27 mouse cellular contexts compared by ENCODE assay signal in the genomic region with DNA sequence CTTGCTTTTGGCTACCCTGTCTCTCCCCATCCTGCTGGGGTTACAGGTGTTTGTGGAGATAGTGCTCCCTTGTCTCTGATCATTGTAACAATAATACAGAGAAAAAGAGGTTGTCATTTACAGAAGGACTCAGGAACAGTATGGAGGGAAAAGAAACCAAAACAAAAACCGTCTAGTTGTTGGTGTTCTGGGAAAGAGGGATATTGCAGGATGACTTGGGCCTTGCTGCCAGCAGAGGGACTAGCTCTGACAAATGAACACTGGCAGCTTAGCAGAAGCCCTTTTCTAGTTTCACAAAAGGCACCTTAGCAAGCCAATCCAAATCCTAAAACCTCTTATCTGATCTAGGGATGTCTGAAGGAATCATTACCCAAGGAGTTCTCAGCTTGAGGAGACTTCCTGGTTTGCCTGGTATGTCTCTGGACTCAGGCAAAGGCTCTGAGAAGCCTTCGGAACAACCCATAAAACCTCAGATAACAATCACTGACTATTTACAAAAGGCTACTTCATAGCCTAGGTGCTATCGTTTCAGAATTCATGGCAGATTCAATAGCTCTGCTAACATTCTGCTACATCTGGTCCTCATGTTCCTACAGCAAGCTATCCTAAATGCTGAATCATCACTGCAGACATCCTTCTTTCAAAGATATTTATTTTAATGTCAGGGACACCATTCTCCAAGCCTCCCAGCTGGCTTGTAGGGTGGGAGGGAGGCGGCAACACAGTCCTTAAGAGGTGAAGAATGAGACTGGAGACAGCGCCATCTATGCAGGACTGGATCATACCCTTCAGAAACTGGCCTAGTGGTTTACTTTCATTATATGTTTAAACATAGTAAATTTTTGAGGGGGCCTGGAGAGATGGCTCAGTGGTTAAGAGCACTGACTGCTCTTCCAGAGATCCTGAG. TPM values are rescaled to one million over a fixed set of nuclear protein-coding genes. Genes with fewer than 3 reads are reported as not detected.
DNase-seq lines count a peak whose midpoint lies in the region; ATAC-seq and TF ChIP-seq lines count a peak whose summit lies in the region.
"Had no signal": no experiment of that assay in that cellular context is flagged by ENCODE, and none has a peak within 500 bp of the region (broad histone marks: within the 10 kb centered on the region; RNA-seq: fewer than 3 reads in every experiment).

No protein-coding gene starts in this region.

- H3K79me2 ChIP-seq in MEL (ENCODE audit: control insufficient read depth, insufficient read depth, low read length, poor library complexity), result no peaks in the 10 kb centered on the region

- no peak for TF ChIP-seq RAD21 in MEL (IDR thresholded peaks at IDR 0.05; ENCODE audit: low read depth, low read length)

- no peak for TF ChIP-seq POLR2A in MEL (IDR thresholded peaks at IDR 0.05; ENCODE audit: control insufficient read depth in 1 of 2, insufficient read depth in 1 of 2, low read depth in 1 of 2, low read length in 2 of 2, poor library complexity in 1 of 2)

- no peaks in the 10 kb centered on the region for H3K9me3 ChIP-seq in intestine, embryonic 16.5 days (ENCODE audit: control insufficient read depth, low read length)
- no peaks in the 10 kb centered on the region for H3K9me3 ChIP-seq in intestine, embryonic 15.5 days
- H3K9me3 ChIP-seq in liver, embryonic 15.5 days (replicated peaks), result no peaks in the 10 kb centered on the region
- no peaks in the 10 kb centered on the region for H3K9me3 ChIP-seq in liver, embryonic 11.5 days (ENCODE audit: control insufficient read depth, low read length)
- H3K9me3 ChIP-seq in MEL (replicated peaks; ENCODE audit: insufficient read depth, low read length), result no peaks in the 10 kb centered on the region
- H3K9me3 ChIP-seq: embryonic facial prominence, embryonic 10.5 days; embryonic facial prominence, embryonic 15.5 days; forebrain, embryonic 12.5 days; heart, embryonic 13.5 days; limb, embryonic 10.5 days; limb, embryonic 15.5 days; midbrain, embryonic 10.5 days had no signal

- TF ChIP-seq CTCF in MEL (IDR thresholded peaks at IDR 0.05 in 2 of 3, conservative IDR thresholded peaks at IDR 0.05 in 1 of 3; ENCODE audit: control insufficient read depth in 1 of 3, insufficient read depth in 1 of 3, low read depth in 2 of 3, low read length in 3 of 3, poor library complexity in 1 of 3, severe bottlenecking in 1 of 3), result peak in 2 of 3 experiments; percentile 10 to 36; a peak in 1 of 6 replicates

- no peak overlapping the region for H3K4me2 ChIP-seq in intestine, embryonic 16.5 days (ENCODE audit: low read depth, low read length)
- H3K4me2 ChIP-seq in intestine, embryonic 15.5 days (replicated peaks), result no peak overlapping the region
- no peak overlapping the region for H3K4me2 ChIP-seq in liver, embryonic 15.5 days
- H3K4me2 ChIP-seq in liver, embryonic 11.5 days, result no peak overlapping the region
- H3K4me2 ChIP-seq: embryonic facial prominence, embryonic 15.5 days; forebrain, embryonic 12.5 days; heart, embryonic 13.5 days; limb, embryonic 15.5 days; lung, embryonic 14.5 days had no signal

- no peaks in the 10 kb centered on the region for H3K4me1 ChIP-seq in intestine, embryonic 16.5 days (ENCODE audit: control insufficient read depth, insufficient read depth, low read length)
- H3K4me1 ChIP-seq in intestine, embryonic 15.5 days (replicated peaks), result 0 out of 2 replicates have a peak, but pooled peaks cover 3% of the 10 kb centered on the region
- H3K4me1 ChIP-seq in liver, embryonic 15.5 days (replicated peaks), result peaks cover 26% of the 10 kb centered on the region
- H3K4me1 ChIP-seq in liver, embryonic 11.5 days (replicated peaks; ENCODE audit: control insufficient read depth, insufficient read depth, low read length), result peaks cover 10% of the 10 kb centered on the region; the same call in 1 of the 2 replicates
- peaks cover 11 to 21% of the 10 kb centered on the region in 2 experiments for H3K4me1 ChIP-seq in MEL (ENCODE audit: control insufficient read depth in 1 of 2, insufficient read depth in 2 of 2, low read length in 2 of 2)
- H3K4me1 ChIP-seq: embryonic facial prominence, embryonic 15.5 days; limb, embryonic 15.5 days had no signal

- H3K9ac ChIP-seq in intestine, embryonic 16.5 days (ENCODE audit: low read depth, low read length), result no peak overlapping the region
- H3K9ac ChIP-seq in intestine, embryonic 15.5 days, result no peak overlapping the region
- H3K9ac ChIP-seq in liver, embryonic 15.5 days, result peak overlapping the region; percentile 5; the same call in 1 of the 2 replicates
- H3K9ac ChIP-seq in liver, embryonic 11.5 days (ENCODE audit: low read depth, low read length), result no peak overlapping the region
- peak overlapping the region; percentile 20 for H3K9ac ChIP-seq in MEL (ENCODE audit: control insufficient read depth, low read depth, low read length, poor library complexity, severe bottlenecking)
- H3K9ac ChIP-seq: embryonic facial prominence, embryonic 15.5 days; forebrain, embryonic 12.5 days; heart, embryonic 13.5 days; limb, embryonic 15.5 days; lung, embryonic 14.5 days had no signal

- 38% methylated on average over 5 of the region's 5 CpGs for WGBS in intestine, embryonic 16.5 days
- 29% methylated on average over 5 of the region's 5 CpGs for WGBS in intestine, embryonic 15.5 days
- WGBS in liver, embryonic 15.5 days (ENCODE audit: insufficient replicate concordance), result 45% methylated on average over 5 of the region's 5 CpGs
- 54% methylated on average over 5 of the region's 5 CpGs for WGBS in liver, embryonic 11.5 days

- no peaks in the 10 kb centered on the region for H3K36me3 ChIP-seq in intestine, embryonic 16.5 days (ENCODE audit: control insufficient read depth, insufficient read depth, low read length)
- H3K36me3 ChIP-seq in intestine, embryonic 15.5 days, result no peaks in the 10 kb centered on the region
- no peaks in the 10 kb centered on the region for H3K36me3 ChIP-seq in liver, embryonic 15.5 days (replicated peaks)
- no peaks in the 10 kb centered on the region for H3K36me3 ChIP-seq in liver, embryonic 11.5 days (ENCODE audit: control insufficient read depth, insufficient read depth, low read length)
- peaks cover 0 to 23% of the 10 kb centered on the region in 2 experiments; a peak in 2 of 4 replicates for H3K36me3 ChIP-seq in MEL (ENCODE audit: control insufficient read depth in 1 of 2, insufficient read depth in 2 of 2, low read length in 2 of 2)
- H3K36me3 ChIP-seq: embryonic facial prominence, embryonic 10.5 days; embryonic facial prominence, embryonic 15.5 days; forebrain, embryonic 12.5 days; heart, embryonic 13.5 days; limb, embryonic 10.5 days; limb, embryonic 15.5 days; midbrain, embryonic 10.5 days had no signal

- H3K27ac ChIP-seq in intestine, embryonic 16.5 days (ENCODE audit: low read length), result no peak overlapping the region
- H3K27ac ChIP-seq in intestine, embryonic 15.5 days, result no peak overlapping the region
- H3K27ac ChIP-seq in liver, embryonic 15.5 days (replicated peaks), result no peak overlapping the region
- no peak overlapping the region for H3K27ac ChIP-seq in liver, embryonic 11.5 days (ENCODE audit: low read depth, low read length)
- H3K27ac ChIP-seq in MEL (ENCODE audit: control insufficient read depth, low read depth, low read length), result peak overlapping the region; percentile 22
- H3K27ac ChIP-seq: embryonic facial prominence, embryonic 10.5 days; embryonic facial prominence, embryonic 15.5 days; forebrain, embryonic 12.5 days; gastrocnemius, adult 2 months; heart, adult 2 months; heart, embryonic 13.5 days; limb, embryonic 10.5 days; limb, embryonic 15.5 days; midbrain, embryonic 10.5 days had no signal

- no peak for TF ChIP-seq EP300 in MEL (IDR thresholded peaks at IDR 0.05; ENCODE audit: low read depth in 1 of 2, low read length in 2 of 2)

- no peak overlapping the region for H3K4me3 ChIP-seq in intestine, embryonic 16.5 days (ENCODE audit: low read length)
- no peak overlapping the region for H3K4me3 ChIP-seq in intestine, embryonic 15.5 days (replicated peaks)
- no peak overlapping the region for H3K4me3 ChIP-seq in liver, embryonic 15.5 days (replicated peaks)
- H3K4me3 ChIP-seq in liver, embryonic 11.5 days (ENCODE audit: low read depth, low read length), result no peak overlapping the region
- peak overlapping the region; percentile 3 to 14; a peak in 3 of 4 replicates for H3K4me3 ChIP-seq in MEL (ENCODE audit: control insufficient read depth in 1 of 2, insufficient read depth in 1 of 2, low read depth in 2 of 2, low read length in 2 of 2)
- H3K4me3 ChIP-seq: embryonic facial prominence, embryonic 10.5 days; embryonic facial prominence, embryonic 15.5 days; forebrain, embryonic 12.5 days; gastrocnemius, adult 2 months; heart, adult 2 months; heart, embryonic 13.5 days; limb, embryonic 10.5 days; limb, embryonic 15.5 days; midbrain, embryonic 10.5 days had no signal

- DNase-seq in adrenal gland, postnatal 14 days, result peak; percentile 34
- DNase-seq in adrenal gland, postnatal 36 days, result no peak
- DNase-seq in liver, embryonic 11.5 days (ENCODE audit: low spot score), result no peak
- DNase-seq in MEL (ENCODE audit: low read depth, low spot score), result peak; percentile 54
- DNase-seq in testis, postnatal 10 days (ENCODE audit: low spot score), result no peak
- DNase-seq: cerebellum, adult 8-10 months; cerebellum, postnatal 25 days; gastrocnemius, adult 2 months; gastrocnemius, postnatal 36 days; heart, adult 2 months; heart, postnatal 14 days; kidney, adult 2 months; kidney, postnatal 4 days; layer of hippocampus, adult 9-11 months; lung, embryonic 14.5 days; thymus, postnatal 14 days had no signal

- H3K27me3 ChIP-seq in intestine, embryonic 16.5 days (replicated peaks; ENCODE audit: control insufficient read depth, insufficient read depth, low read length), result no peaks in the 10 kb centered on the region
- no peaks in the 10 kb centered on the region for H3K27me3 ChIP-seq in intestine, embryonic 15.5 days (replicated peaks)
- H3K27me3 ChIP-seq in liver, embryonic 15.5 days, result no peaks in the 10 kb centered on the region
- H3K27me3 ChIP-seq in liver, embryonic 11.5 days (replicated peaks; ENCODE audit: control insufficient read depth, insufficient read depth, low read length), result no peaks in the 10 kb centered on the region
- no peaks in the 10 kb centered on the region for H3K27me3 ChIP-seq in MEL (ENCODE audit: control insufficient read depth in 1 of 2, insufficient read depth in 2 of 2, low read length in 2 of 2)
- H3K27me3 ChIP-seq: embryonic facial prominence, embryonic 15.5 days; limb, embryonic 15.5 days had no signal

- peak; percentile 42; the same call in 1 of the 2 replicates for ATAC-seq in intestine, embryonic 16.5 days
- no peak for ATAC-seq in intestine, embryonic 15.5 days
- no peak for ATAC-seq in liver, embryonic 15.5 days (ENCODE audit: insufficient read depth)
- no peak for ATAC-seq in liver, embryonic 11.5 days (replicated peaks; ENCODE audit: low FRiP score)

RNA-seq across cellular contexts. Expression of a gene that starts 31.7 kb away (rescaled TPM):
- 0.53 and 0.67 TPM in 2 replicates for total RNA-seq in adrenal gland, postnatal 14 days (2021)
- under 1 TPM; 0.36 to 0.95 TPM for total RNA-seq in adrenal gland, postnatal 36 days (2021)
- polyA plus RNA-seq in intestine, embryonic 16.5 days (2015; fragmentation: Nextera tagmentation; extraction: Ambion mirVana), result 0.53 and 0.70 TPM in 2 replicates
- polyA plus RNA-seq in intestine, embryonic 15.5 days (2015; fragmentation: Nextera tagmentation; extraction: Ambion mirVana), result 0.37 and 0.96 TPM in 2 replicates
- 0.05 TPM in 2 replicates for polyA plus RNA-seq in liver, embryonic 15.5 days (2015; fragmentation: Nextera tagmentation; extraction: Ambion mirVana)
- 0.32 and 0.48 TPM in 2 replicates for polyA plus RNA-seq in liver, embryonic 11.5 days (2014; fragmentation: Nextera tagmentation; extraction: Ambion mirVana)
- total RNA-seq in MEL (2012; rRNA removed), result 0.23 and 0.42 TPM in 2 replicates
- polyA plus RNA-seq in MEL (2012; ENCODE audit: insufficient read depth in 1 of 2, insufficient read length in 2 of 2, low read depth in 1 of 2, low replicate concordance in 2 of 2, missing spikeins in 1 of 2), result under 1 TPM in 1 of 2 experiments, not detected in 1; 0.42 TPM
- total RNA-seq: gastrocnemius, adult 2 months; gastrocnemius, postnatal 36 days had no signal
- polyA plus RNA-seq: embryonic facial prominence, embryonic 10.5 days; hindbrain, embryonic 11.5 days; midbrain, embryonic 10.5 days had no signal

RNA-seq across cellular contexts. Expression of a gene that starts 31.8 kb away (rescaled TPM):
- total RNA-seq in adrenal gland, postnatal 14 days (2021), result 2.9 and 3.6 TPM in 2 replicates
- 1 to 10 TPM; 2.0 to 3.1 TPM for total RNA-seq in adrenal gland, postnatal 36 days (2021)
- 4.7 and 5.3 TPM in 2 replicates for polyA plus RNA-seq in intestine, embryonic 16.5 days (2015; fragmentation: Nextera tagmentation; extraction: Ambion mirVana)
- 6.3 and 7.0 TPM in 2 replicates for polyA plus RNA-seq in intestine, embryonic 15.5 days (2015; fragmentation: Nextera tagmentation; extraction: Ambion mirVana)
- polyA plus RNA-seq in liver, embryonic 15.5 days (2015; fragmentation: Nextera tagmentation; extraction: Ambion mirVana), result 4.1 and 4.3 TPM in 2 replicates
- polyA plus RNA-seq in liver, embryonic 11.5 days (2014; fragmentation: Nextera tagmentation; extraction: Ambion mirVana), result 5.0 and 5.5 TPM in 2 replicates
- total RNA-seq in MEL (2012; rRNA removed), result 1.5 and 2.5 TPM in 2 replicates
- 1 to 10 TPM in 1 of 2 experiments, not detected in 1; 1.9 TPM for polyA plus RNA-seq in MEL (2012; ENCODE audit: insufficient read depth in 1 of 2, insufficient read length in 2 of 2, low read depth in 1 of 2, low replicate concordance in 2 of 2, missing spikeins in 1 of 2)

Comparison
In these comparisons a context has a peak if more than half of its experiments do, and no peak if none do; other contexts are left out.
1. DNase-seq: peak in adrenal gland, postnatal 14 days (single experiment) and MEL (single experiment); none in adrenal gland, postnatal 36 days (0 of 2), liver, embryonic 11.5 days (single experiment) and testis, postnatal 10 days (single experiment).
2. H3K9ac ChIP-seq: peak in liver, embryonic 15.5 days (single experiment) and MEL (single experiment); none in intestine, embryonic 16.5 days (single experiment), intestine, embryonic 15.5 days (single experiment) and liver, embryonic 11.5 days (single experiment).
3. H3K4me3 ChIP-seq: peak in MEL (2 of 2); none in intestine, embryonic 16.5 days (single experiment), intestine, embryonic 15.5 days (single experiment), liver, embryonic 15.5 days (single experiment) and liver, embryonic 11.5 days (single experiment).